Mouse (Mus musculus): Measurements from ENCODE around the gene Ppef1. TPM values are rescaled to one million over a fixed set of nuclear protein-coding genes. Genes with fewer than 3 reads are reported as not detected.
"Not testable (repeated sequence)": the region's sequence is repeated elsewhere in the genome, so short reads cannot be mapped to it uniquely, and the experiment has no call there.

Ppef1 gene
- polyA plus RNA-seq (2012; rRNA removed) = 0.03 TPM in 1 of 2 replicates, not detected in the other

- no peak for DNase-seq (ENCODE audit: low spot score)
Observed at GRCm38 (mm10) chrX:160735650-160736049, at the start of gene Ppef1. Gene Ppef1 (minus strand): TSS chrX:160735765.

- no peak for DNase-seq (ENCODE audit: low spot score)
Observed at GRCm38 (mm10) chrX:160782276-160782675, 46.7 kb upstream of the Ppef1 start.

GRCm38 (mm10) chrX:160773033-160773432 lies 37.5 kb upstream of the Ppef1 start:
- DNase-seq (ENCODE audit: low spot score) = no peak

- DNase-seq (ENCODE audit: low spot score) = not testable (repeated sequence)
Observed at GRCm38 (mm10) chrX:160769622-160770021, 34.1 kb upstream of the Ppef1 start.

GRCm38 (mm10) chrX:160767713-160768112 lies 32.1 kb upstream of the Ppef1 start, which contains the start of gene Rs1:
Gene Rs1 (plus strand): TSS chrX:160768013.
- no peak for DNase-seq (ENCODE audit: low spot score)

GRCm38 (mm10) chrX:160766233-160766616 lies 30.7 kb upstream of the Ppef1 start:
- DNase-seq (ENCODE audit: low spot score) = no peak

- peak; percentile 93 for DNase-seq (ENCODE audit: low spot score)
Observed at GRCm38 (mm10) chrX:160765389-160766232, 30.0 kb upstream of the Ppef1 start.

- DNase-seq (ENCODE audit: low spot score) = no peak
Observed at GRCm38 (mm10) chrX:160750808-160751207, 15.2 kb upstream of the Ppef1 start.

GRCm38 (mm10) chrX:160748653-160749052 lies 13.1 kb upstream of the Ppef1 start:
- no peak for DNase-seq (ENCODE audit: low spot score)

GRCm38 (mm10) chrX:160745399-160745798 lies 9.8 kb upstream of the Ppef1 start:
- DNase-seq (ENCODE audit: low spot score) = no peak

- DNase-seq (ENCODE audit: low spot score) = no peak
Observed at GRCm38 (mm10) chrX:160699171-160699570, 36.4 kb downstream of the Ppef1 start.

- no peak for DNase-seq (ENCODE audit: low spot score)
Observed at GRCm38 (mm10) chrX:160691559-160691958, 44.0 kb downstream of the Ppef1 start.

GRCm38 (mm10) chrX:160690094-160690493 lies 45.5 kb downstream of the Ppef1 start:
- no peak for DNase-seq (ENCODE audit: low spot score)

GRCm38 (mm10) chrX:160669992-160670391 lies 65.6 kb downstream of the Ppef1 start:
- no peak for DNase-seq (ENCODE audit: low spot score)

- no peak for DNase-seq (ENCODE audit: low spot score)
Observed at GRCm38 (mm10) chrX:160610882-160611644, 124.5 kb downstream of the Ppef1 start.

GRCm38 (mm10) chrX:160610482-160610881 lies 125.1 kb downstream of the Ppef1 start:
- no peak for DNase-seq (ENCODE audit: low spot score)

GRCm38 (mm10) chrX:160609849-160610248 lies 125.7 kb downstream of the Ppef1 start:
- no peak for DNase-seq (ENCODE audit: low spot score)

- no peak for DNase-seq (ENCODE audit: low spot score)
Observed at GRCm38 (mm10) chrX:160603981-160604541, 131.5 kb downstream of the Ppef1 start.

- no peak for DNase-seq (ENCODE audit: low spot score)
Observed at GRCm38 (mm10) chrX:160603316-160603715, 132.2 kb downstream of the Ppef1 start.

- no peak for DNase-seq (ENCODE audit: low spot score)
Observed at GRCm38 (mm10) chrX:160602770-160603169, 132.8 kb downstream of the Ppef1 start.

GRCm38 (mm10) chrX:160601053-160601452 lies 134.5 kb downstream of the Ppef1 start:
- no peak for DNase-seq (ENCODE audit: low spot score)
